Mouse (Mus musculus) neural tube, embryonic 12.5 days (tissue): Measurements from ENCODE around the gene Bhmt2. TPM values are rescaled to one million over a fixed set of nuclear protein-coding genes. Genes with fewer than 3 reads are reported as not detected.

Source experiments
- ATAC-seq: fragments of 200-750 bp; cut with Nextera tagmentation; 2 replicates; pipeline ENCODE4 v1.8.0; 2017; ENCODE audit warnings: low read depth, mild to moderate bottlenecking, moderate TSS enrichment, moderate library complexity; ENCODE audit not compliant: low FRiP score
- H3K27ac ChIP-seq: fragments of 300-500 bp; sonication (generic); 2 replicates; pipeline ENCODE4 v1.5.1; 2016
- H3K27me3 ChIP-seq: fragments of 300-500 bp; sonication (generic); replicated peaks from 2 replicates; pipeline ENCODE4 v1.6.1; 2016; ENCODE audit warnings: mild to moderate bottlenecking
- H3K36me3 ChIP-seq: fragments of 300-500 bp; sonication (generic); 2 replicates; pipeline ENCODE4 v1.6.1; 2016; ENCODE audit warnings: mild to moderate bottlenecking
- H3K4me1 ChIP-seq: fragments of 300-500 bp; sonication (generic); 2 replicates; pipeline ENCODE4 v1.6.1; 2016
- H3K4me2 ChIP-seq: fragments of 300-500 bp; sonication (generic); replicated peaks from 2 replicates; pipeline ENCODE4 v1.6.1; 2016; ENCODE audit warnings: mild to moderate bottlenecking
- H3K4me3 ChIP-seq: fragments of 300-500 bp; sonication (generic); 2 replicates; pipeline ENCODE4 v1.5.1; 2016
- H3K9ac ChIP-seq: fragments of 300-500 bp; sonication (generic); 2 replicates; pipeline ENCODE4 v1.6.1; 2016; ENCODE audit warnings: mild to moderate bottlenecking
- H3K9me3 ChIP-seq: fragments of 300-500 bp; sonication (generic); 2 replicates; pipeline ENCODE4 v1.6.1; 2016; ENCODE audit warnings: mild to moderate bottlenecking
- WGBS: fragments of 180-500 bp; shearing (Covaris S2); methylation state at CpG from one replicate; pipeline ENCODE4 v1.1.7; 2016; 5-methylcytosine and 5-hydroxymethylcytosine counted together
- polyA plus RNA-seq: library from polyadenylated mRNA; unstranded; fragments of >200 nt; fragmentation: Nextera tagmentation; extraction: Ambion mirVana; gene quantifications from 2 replicates; pipeline ENCODE4 v1.2.1, GENCODE M21; 2016

The Bhmt2 gene
- polyA plus RNA-seq, 1 experiment from 2014 or later: not detected

DNA sequence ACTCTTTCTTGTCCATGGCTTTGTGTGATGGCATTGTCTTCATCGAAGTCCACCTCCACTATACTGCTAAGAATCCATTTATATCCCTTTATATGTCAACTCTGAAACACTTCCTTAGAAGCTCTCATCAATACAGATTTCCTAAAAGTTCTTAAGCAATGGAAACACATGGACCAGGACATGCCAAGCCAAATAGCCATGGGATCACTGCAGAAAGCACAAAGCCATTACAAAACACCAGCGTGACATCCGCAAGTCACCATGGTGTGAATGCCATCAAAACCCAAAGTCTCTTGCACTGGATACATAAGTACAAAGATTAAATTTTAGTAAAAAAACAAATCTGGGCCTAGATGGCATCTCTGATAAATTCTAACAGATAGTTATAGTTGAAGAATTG is 15.5 kb upstream of the Bhmt2 start:
- WGBS: 93% methylated on average over 3 of the region's 3 CpGs
- Histone ChIP-seq H3K4me3 (no peak overlapping the region), H3K27me3 (no peaks in the 10 kb centered on the region), H3K4me1 (no peaks in the 10 kb centered on the region), H3K4me2 (no peak overlapping the region), H3K36me3 (no peaks in the 10 kb centered on the region), H3K9ac (no peak overlapping the region), H3K9me3 (no peaks in the 10 kb centered on the region), H3K27ac (no peak overlapping the region)
- no peak for ATAC-seq

DNA sequence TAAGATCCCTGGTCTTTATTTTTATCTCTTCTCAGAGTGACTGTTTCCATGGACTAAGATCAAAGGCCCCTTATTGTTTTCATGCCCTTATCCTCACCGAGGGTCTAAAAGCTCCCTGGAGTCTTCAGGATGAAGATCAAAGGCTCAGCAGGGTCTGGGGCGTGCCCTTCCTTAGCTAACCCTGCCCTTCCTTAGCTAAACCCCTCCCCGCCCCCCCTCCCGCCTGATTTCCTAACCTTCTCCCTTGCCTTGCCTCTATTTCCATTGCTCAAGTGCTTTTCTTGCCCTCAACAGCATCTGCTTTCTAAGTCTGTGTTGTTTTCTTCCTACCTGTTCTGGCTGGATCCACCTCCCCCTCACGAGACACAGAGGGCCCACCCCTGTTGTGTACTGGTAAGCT is 13.2 kb upstream of the Bhmt2 start:
- H3K36me3 ChIP-seq: no peaks in the 10 kb centered on the region
- no peak overlapping the region for H3K9ac ChIP-seq
- H3K4me1 ChIP-seq: no peaks in the 10 kb centered on the region
- H3K27ac ChIP-seq: no peak overlapping the region
- H3K27me3 ChIP-seq: no peaks in the 10 kb centered on the region
- WGBS: 6% methylated on average over 5 of the region's 5 CpGs
- no peak overlapping the region for H3K4me3 ChIP-seq
- no peak overlapping the region for H3K4me2 ChIP-seq
- ATAC-seq: no peak
- no peaks in the 10 kb centered on the region for H3K9me3 ChIP-seq

DNA sequence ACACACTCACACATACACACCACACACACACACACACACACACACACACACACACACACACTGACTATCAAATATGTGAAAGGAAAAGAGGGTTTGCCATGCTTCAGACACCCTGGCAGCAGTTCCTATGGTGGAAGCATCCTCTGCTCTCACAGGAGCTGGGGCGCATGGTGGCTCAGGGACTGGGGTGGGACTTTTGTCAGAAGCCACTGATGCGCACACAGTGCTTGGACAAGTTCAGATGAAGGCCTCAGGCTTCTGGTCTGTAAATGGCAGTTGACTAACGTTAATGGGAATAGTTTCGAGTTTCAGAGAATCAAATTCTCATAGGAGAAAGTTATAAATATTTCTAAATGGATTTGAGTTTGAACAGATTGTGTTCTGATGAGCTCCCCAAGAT is 11.1 kb upstream of the Bhmt2 start:
- 78% methylated on average over 4 of the region's 4 CpGs for WGBS
- Histone ChIP-seq H3K4me3 (no peak overlapping the region), H3K36me3 (no peaks in the 10 kb centered on the region)

DNA sequence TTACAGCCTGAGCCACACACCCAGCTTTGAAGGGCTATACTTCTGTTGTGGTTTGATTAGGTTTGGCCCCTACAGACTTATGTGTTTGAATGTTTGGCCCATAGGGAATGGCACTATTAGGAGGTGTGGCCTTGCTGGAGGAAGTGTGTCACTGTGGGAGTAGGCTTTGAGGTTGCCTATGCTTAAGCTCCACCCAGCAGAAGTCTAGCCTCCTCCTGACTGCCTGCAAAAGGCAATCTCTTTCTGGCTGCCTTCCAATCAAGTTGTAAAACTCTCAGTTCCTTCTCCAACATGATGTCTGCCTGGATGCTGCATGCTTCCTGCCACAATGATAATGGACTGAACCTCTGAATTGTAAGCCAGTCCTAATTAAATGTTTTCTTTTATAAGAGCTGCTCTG is 9.2 kb upstream of the Bhmt2 start:
- no peaks in the 10 kb centered on the region for H3K9me3 ChIP-seq
- no peak overlapping the region for H3K9ac ChIP-seq
- H3K27me3 ChIP-seq: no peaks in the 10 kb centered on the region
- no peak overlapping the region for H3K27ac ChIP-seq
- ATAC-seq: no peak
- no peak overlapping the region for H3K4me2 ChIP-seq
- H3K4me1 ChIP-seq: no peaks in the 10 kb centered on the region
- no peaks in the 10 kb centered on the region for H3K36me3 ChIP-seq
- H3K4me3 ChIP-seq: no peak overlapping the region

More for the DNA sequence above, 11.1 kb upstream of the Bhmt2 start:
- Histone ChIP-seq H3K27me3 (no peaks in the 10 kb centered on the region), H3K9ac (no peak overlapping the region), H3K27ac (no peak overlapping the region), H3K4me2 (no peak overlapping the region), H3K4me1 (no peaks in the 10 kb centered on the region), H3K9me3 (no peaks in the 10 kb centered on the region)
- no peak for ATAC-seq

DNA sequence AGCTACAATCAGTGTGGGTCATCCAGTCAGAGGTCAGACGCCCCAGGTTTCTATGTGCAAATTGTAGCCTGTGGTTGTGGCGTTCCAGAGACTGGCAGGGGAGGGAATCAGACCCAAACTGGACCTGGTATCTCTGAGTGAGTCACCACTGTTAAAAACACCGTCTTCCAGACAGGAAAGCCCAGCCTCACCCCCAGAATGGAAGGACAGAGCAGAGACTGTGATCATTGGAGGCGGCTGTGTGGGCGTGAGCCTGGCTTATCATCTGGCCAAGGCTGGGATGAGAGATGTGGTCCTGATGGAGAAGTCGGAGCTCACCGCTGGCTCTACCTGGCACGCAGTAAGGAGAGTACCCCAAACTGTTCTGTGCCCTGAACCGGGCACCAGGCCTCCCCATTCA is 2.8 kb upstream of the Bhmt2 start:
- H3K9ac ChIP-seq: no peak overlapping the region
- H3K36me3 ChIP-seq: no peaks in the 10 kb centered on the region
- no peak overlapping the region for H3K27ac ChIP-seq
- WGBS: 88% methylated on average over 9 of the region's 9 CpGs
- no peak overlapping the region for H3K4me3 ChIP-seq
- no peak for ATAC-seq
- no peaks in the 10 kb centered on the region for H3K9me3 ChIP-seq
- H3K4me1 ChIP-seq: no peaks in the 10 kb centered on the region
- peaks cover 12% of the 10 kb centered on the region; the same call in 1 of the 2 replicates for H3K27me3 ChIP-seq
- no peak overlapping the region for H3K4me2 ChIP-seq

DNA sequence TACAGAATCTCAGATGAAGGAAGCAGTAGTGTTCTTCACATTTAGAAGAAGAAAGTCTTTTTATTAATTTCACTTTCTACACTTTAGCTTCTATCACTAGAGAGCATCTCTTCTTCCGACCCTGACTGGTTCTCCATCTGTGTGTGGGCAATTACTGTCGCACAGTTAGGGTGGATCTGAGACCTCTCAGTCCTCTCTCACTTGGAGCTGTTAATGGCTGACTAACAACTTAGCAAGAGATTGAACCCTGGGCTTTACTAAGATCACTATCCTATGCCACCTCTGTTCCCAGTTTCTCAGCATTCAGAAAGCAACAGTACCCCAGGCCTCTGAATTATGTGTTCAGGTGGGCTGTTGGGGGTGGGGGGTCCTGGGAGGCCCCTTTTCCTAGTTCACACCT is 806 bp downstream of the Bhmt2 start:
- WGBS: 60% methylated on average over 2 of the region's 2 CpGs
- no peaks in the 10 kb centered on the region for H3K36me3 ChIP-seq
- H3K4me3 ChIP-seq: no peak overlapping the region
- H3K9me3 ChIP-seq: no peaks in the 10 kb centered on the region
- no peak overlapping the region for H3K4me2 ChIP-seq
- peaks cover 12% of the 10 kb centered on the region; the same call in 1 of the 2 replicates for H3K27me3 ChIP-seq
- no peak for ATAC-seq
- H3K27ac ChIP-seq: no peak overlapping the region
- no peak overlapping the region for H3K9ac ChIP-seq
- no peaks in the 10 kb centered on the region for H3K4me1 ChIP-seq

DNA sequence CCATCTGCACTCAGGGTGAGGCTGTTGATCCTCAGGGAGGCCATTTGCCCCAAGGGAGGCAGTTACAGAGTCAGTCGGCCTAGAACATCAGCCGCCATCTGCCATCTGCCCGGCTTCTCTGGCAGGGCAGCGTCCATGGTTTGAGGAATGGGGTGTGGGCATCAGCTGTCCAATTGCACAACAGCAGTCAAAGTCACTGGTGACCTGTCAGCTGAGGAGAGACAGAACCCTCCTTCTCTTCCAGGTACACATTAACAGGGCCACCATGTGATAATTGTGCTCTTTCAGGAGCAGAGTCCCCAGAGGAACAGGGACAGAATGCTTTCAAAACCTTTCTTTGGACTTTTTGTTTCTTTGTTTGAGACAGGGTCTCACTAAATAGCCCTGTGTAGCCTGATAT is 1.7 kb downstream of the Bhmt2 start:
- WGBS: 83% methylated on average over 4 of the region's 4 CpGs
- no peak overlapping the region for H3K4me3 ChIP-seq
- no peak overlapping the region for H3K9ac ChIP-seq
- ATAC-seq: no peak
- H3K27ac ChIP-seq: no peak overlapping the region
- no peaks in the 10 kb centered on the region for H3K36me3 ChIP-seq
- peaks cover 12% of the 10 kb centered on the region; the same call in 1 of the 2 replicates for H3K27me3 ChIP-seq
- H3K4me1 ChIP-seq: no peaks in the 10 kb centered on the region
- no peak overlapping the region for H3K4me2 ChIP-seq
- H3K9me3 ChIP-seq: no peaks in the 10 kb centered on the region

DNA sequence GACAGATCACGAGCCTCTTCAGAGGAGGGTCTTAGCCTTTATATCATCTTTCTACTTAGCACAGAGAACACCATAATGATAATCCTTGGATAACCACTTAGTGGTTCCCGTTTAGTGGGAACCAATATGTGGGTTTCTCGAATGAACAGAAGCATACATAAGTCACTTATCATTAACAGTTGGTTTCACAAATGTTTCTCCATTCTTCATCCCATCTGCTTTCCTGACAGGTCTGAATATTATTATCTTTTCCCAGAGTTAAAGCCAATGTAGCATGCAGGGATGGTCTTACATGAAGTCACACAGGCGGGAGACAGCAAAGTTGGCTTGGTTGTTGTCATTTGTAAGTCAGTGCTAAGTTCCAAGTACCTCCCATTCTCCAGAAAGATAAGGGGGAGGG is 6.5 kb downstream of the Bhmt2 start:
- Histone ChIP-seq H3K27me3 (no peaks in the 10 kb centered on the region), H3K4me2 (no peak overlapping the region), H3K36me3 (no peaks in the 10 kb centered on the region), H3K9ac (no peak overlapping the region), H3K4me3 (no peak overlapping the region), H3K4me1 (no peaks in the 10 kb centered on the region), H3K27ac (no peak overlapping the region), H3K9me3 (no peaks in the 10 kb centered on the region)
- WGBS: 92% methylated on average over 4 of the region's 4 CpGs
- ATAC-seq: no peak

DNA sequence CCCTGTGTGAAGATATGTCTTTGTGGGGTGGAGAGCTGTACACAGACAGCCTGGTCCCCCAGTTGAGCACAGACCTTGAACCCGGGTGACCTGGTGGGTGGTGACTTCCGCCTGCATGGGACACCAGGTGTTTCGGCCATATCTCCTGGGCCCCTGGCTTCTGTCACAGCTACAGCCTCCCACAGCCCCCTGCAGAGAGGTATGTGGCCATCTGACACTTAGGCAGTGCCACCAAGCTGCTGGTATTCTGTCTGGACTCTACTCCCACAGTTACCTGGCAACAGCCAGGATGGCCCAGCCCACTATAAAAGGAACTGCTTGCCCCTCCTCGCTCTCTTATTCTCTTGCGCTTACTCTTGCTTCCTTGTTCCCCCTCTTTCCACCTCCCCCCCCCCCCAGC is 16.2 kb downstream of the Bhmt2 start:
- H3K9me3 ChIP-seq: no peaks in the 10 kb centered on the region
- no peaks in the 10 kb centered on the region for H3K27me3 ChIP-seq
- WGBS: 76% methylated on average over 5 of the region's 5 CpGs
- H3K9ac ChIP-seq: no peak overlapping the region
- H3K4me1 ChIP-seq: no peaks in the 10 kb centered on the region
- H3K36me3 ChIP-seq: no peaks in the 10 kb centered on the region
- H3K27ac ChIP-seq: no peak overlapping the region
- H3K4me3 ChIP-seq: no peak overlapping the region
- no peak overlapping the region for H3K4me2 ChIP-seq
- no peak for ATAC-seq

DNA sequence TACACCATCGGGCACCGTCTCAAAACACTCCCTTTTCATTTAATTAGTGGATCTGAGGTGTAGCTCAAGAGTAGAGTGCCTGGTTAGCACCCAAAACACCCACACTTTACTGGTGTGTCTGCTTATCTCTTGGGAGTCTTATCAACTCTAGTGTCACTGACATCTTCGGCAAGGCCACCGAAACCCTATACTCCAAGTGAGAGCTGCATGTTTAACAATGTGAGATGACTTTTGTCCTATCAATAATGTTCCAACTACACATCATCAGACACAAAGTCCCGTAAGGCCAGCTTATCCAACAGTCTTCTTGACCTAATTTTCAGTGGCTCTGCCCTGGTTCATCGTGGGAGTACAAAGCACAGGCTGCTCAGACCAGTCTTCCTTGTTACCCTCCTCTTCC is 20.7 kb downstream of the Bhmt2 start:
- no peak for ATAC-seq
- 93% methylated on average over 6 of the region's 6 CpGs for WGBS

DNA sequence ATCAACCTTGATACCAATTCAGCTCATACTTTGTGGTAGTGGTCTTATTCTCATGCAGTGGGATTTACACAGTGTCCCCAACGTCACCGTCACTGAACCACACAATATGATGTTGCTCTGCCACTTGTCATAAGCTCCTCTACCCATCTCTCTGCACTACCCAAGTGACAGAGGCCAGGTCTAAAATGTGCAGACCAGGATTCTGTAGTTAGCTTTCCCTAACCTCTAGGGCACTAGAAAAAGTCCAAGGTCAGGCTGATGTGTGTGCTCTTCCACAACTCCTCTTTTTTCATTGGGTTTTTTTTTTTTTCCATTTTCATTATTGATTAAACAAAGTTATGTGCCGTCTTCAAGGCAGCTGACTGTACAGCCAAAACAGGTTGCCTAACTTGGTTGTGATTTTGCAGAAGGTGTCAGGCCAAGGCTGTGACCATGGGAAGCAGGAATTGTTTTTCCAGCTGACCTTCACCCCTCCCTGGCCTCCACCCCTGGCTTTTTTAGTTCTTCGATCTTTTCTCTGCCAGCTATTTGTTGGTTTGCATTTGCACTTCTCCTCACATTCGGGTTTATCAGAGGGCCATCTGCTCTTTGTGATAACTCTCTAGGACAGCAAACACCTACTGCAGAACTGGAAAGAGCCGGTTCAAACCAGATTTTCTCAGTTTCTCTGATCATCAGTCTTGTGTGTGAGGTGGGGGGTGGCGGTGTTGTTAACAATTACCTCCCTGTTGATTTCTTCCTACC is 25.5 kb downstream of the Bhmt2 start:
- 89% methylated on average over 7 of the region's 7 CpGs for WGBS
- H3K4me1 ChIP-seq: no peaks in the 10 kb centered on the region

More for the DNA sequence above, 20.7 kb downstream of the Bhmt2 start:
- Histone ChIP-seq H3K4me1 (no peaks in the 10 kb centered on the region), H3K4me3 (no peak overlapping the region), H3K4me2 (no peak overlapping the region), H3K9me3 (no peaks in the 10 kb centered on the region), H3K9ac (no peak overlapping the region), H3K27me3 (no peaks in the 10 kb centered on the region), H3K36me3 (no peaks in the 10 kb centered on the region), H3K27ac (no peak overlapping the region)

DNA sequence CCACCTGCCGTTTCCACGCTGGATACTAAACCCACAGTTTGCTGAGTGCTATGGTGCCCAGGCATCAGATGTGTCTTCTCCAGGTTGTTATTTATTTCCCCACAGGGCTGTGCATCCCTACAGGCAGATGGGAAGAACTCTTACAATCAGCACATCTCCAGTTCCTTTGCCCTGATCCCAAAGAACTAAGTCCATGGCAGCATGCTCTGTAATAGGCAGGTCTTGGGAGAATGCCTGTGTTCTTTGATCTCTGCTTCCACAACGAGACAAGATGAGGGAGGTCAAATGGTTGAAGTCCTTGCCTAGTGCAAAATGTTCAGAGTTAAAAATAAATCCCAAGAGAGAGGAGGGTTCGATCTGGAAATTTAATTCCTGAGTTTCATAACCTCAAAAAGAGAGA is 34.5 kb downstream of the Bhmt2 start:
- no peak overlapping the region for H3K9ac ChIP-seq
- WGBS: 74% methylated on average over 4 of the region's 4 CpGs

More for the DNA sequence above, 25.5 kb downstream of the Bhmt2 start:
- no peak overlapping the region for H3K9ac ChIP-seq
- H3K9me3 ChIP-seq: no peaks in the 10 kb centered on the region
- H3K4me3 ChIP-seq: no peak overlapping the region
- no peaks in the 10 kb centered on the region for H3K36me3 ChIP-seq
- H3K4me2 ChIP-seq: no peak overlapping the region
- no peak for ATAC-seq
- H3K27ac ChIP-seq: no peak overlapping the region
- H3K27me3 ChIP-seq: no peaks in the 10 kb centered on the region

More for the DNA sequence above, 34.5 kb downstream of the Bhmt2 start:
- H3K4me2 ChIP-seq: no peak overlapping the region
- no peak for ATAC-seq
- no peaks in the 10 kb centered on the region for H3K4me1 ChIP-seq
- no peaks in the 10 kb centered on the region for H3K36me3 ChIP-seq
- H3K4me3 ChIP-seq: no peak overlapping the region
- H3K27me3 ChIP-seq: no peaks in the 10 kb centered on the region
- H3K9me3 ChIP-seq: no peaks in the 10 kb centered on the region
- no peak overlapping the region for H3K27ac ChIP-seq
